Mouse (Mus musculus): ENCODE data around the gene Marcks.

- TF ChIP-seq CTCF (IDR thresholded peaks at IDR 0.05; ENCODE audit: borderline replicate concordance, insufficient read depth, low read length) (no peak), POLR2A (IDR thresholded peaks at IDR 0.05; ENCODE audit: low read depth, low read length) (peak; percentile 22; the same call in 1 of the 2 replicates)
These were observed 6.0 kb downstream of the Marcks start for GRCm38 (mm10) chr10:37132671-37133070.

Data from embryonic fibroblast, embryonic 13.5 days (primary cell).